Mouse (Mus musculus): ENCODE measurements at regions not wholly inside any gene's neighbourhood (a gene's known extent, or its start where the extent isn't known, plus 50 kb on each side); places are given as distances from the start of the nearest gene placed in this dataset.

- Histone ChIP-seq H3K27ac (no peak overlapping the region), H3K4me1 (no peaks in the 10 kb centered on the region), H3K9ac (no peak overlapping the region), H3K4me3 (no peak overlapping the region), H3K4me2 (no peak overlapping the region), H3K9me3 (no peaks in the 10 kb centered on the region), H3K36me3 (no peaks in the 10 kb centered on the region), H3K27me3 (no peaks in the 10 kb centered on the region)
- WGBS, result 36% methylated on average over 30 of the region's 30 CpGs
- ATAC-seq (ENCODE audit: borderline replicate concordance, extremely low read depth, low FRiP score, low TSS enrichment), result no peak
Measured at GRCm38 (mm10) chr8:26226612-26227528, 107.5 kb downstream of the Gm45692 start.

- no peak for ATAC-seq (ENCODE audit: borderline replicate concordance, extremely low read depth, low FRiP score, low TSS enrichment)
- Histone ChIP-seq H3K36me3 (no peaks in the 10 kb centered on the region), H3K27ac (no peak overlapping the region), H3K9ac (no peak overlapping the region), H3K4me1 (no peaks in the 10 kb centered on the region), H3K4me2 (no peak overlapping the region), H3K27me3 (no peaks in the 10 kb centered on the region), H3K4me3 (no peak overlapping the region), H3K9me3 (no peaks in the 10 kb centered on the region)
- WGBS, result 37% methylated on average over 5 of the region's 5 CpGs
Measured at GRCm38 (mm10) chr8:26227529-26227895, 108.2 kb downstream of the Gm45692 start.

DNA sequence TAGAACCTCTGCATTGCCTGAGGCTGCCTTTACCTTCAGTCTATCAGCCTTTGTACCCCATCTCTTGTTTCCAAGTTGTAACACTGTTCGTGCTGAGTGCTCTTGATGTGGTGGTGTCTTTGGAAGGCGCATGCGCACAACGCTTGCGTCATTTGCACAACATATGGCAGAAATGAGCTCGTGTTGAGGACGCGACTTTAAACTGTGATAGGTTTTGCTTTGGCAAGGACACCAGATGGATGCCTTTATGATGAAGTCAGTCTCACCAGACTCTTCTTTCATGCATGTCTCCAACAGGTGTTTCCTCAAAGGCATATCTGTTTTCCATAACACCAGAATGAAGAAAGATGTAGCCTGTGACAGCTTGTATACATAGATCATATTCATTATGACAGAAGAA lies 110.2 kb downstream of the Gm45692 start:
- no peaks in the 10 kb centered on the region for H3K9me3 ChIP-seq
- H3K9ac ChIP-seq, result no peak overlapping the region
- H3K27me3 ChIP-seq, result no peaks in the 10 kb centered on the region
- WGBS, result 67% methylated on average over 8 of the region's 8 CpGs
- no peaks in the 10 kb centered on the region for H3K4me1 ChIP-seq
- H3K4me2 ChIP-seq, result no peak overlapping the region
- no peaks in the 10 kb centered on the region for H3K36me3 ChIP-seq
- no peak overlapping the region for H3K4me3 ChIP-seq
- no peak for ATAC-seq (ENCODE audit: borderline replicate concordance, extremely low read depth, low FRiP score, low TSS enrichment)
- H3K27ac ChIP-seq, result no peak overlapping the region

- no peak overlapping the region for H3K4me3 ChIP-seq
- no peak overlapping the region for H3K27ac ChIP-seq
- ATAC-seq (ENCODE audit: borderline replicate concordance, extremely low read depth, low FRiP score, low TSS enrichment), result no peak
- no peaks in the 10 kb centered on the region for H3K27me3 ChIP-seq
- no peaks in the 10 kb centered on the region for H3K9me3 ChIP-seq
- H3K4me1 ChIP-seq, result no peaks in the 10 kb centered on the region
- H3K9ac ChIP-seq, result no peak overlapping the region
- WGBS, result 91% methylated on average over 2 of the region's 2 CpGs
- H3K36me3 ChIP-seq, result no peaks in the 10 kb centered on the region
- H3K4me2 ChIP-seq, result no peak overlapping the region
Measured at GRCm38 (mm10) chr8:26239075-26239474, 119.7 kb downstream of the Gm45692 start.

GRCm38 (mm10) chr8:26239604-26240003 lies 120.3 kb downstream of the Gm45692 start:
- Histone ChIP-seq H3K9ac (no peak overlapping the region), H3K4me2 (no peak overlapping the region), H3K4me3 (no peak overlapping the region), H3K27me3 (no peaks in the 10 kb centered on the region), H3K27ac (no peak overlapping the region), H3K9me3 (no peaks in the 10 kb centered on the region), H3K36me3 (no peaks in the 10 kb centered on the region), H3K4me1 (no peaks in the 10 kb centered on the region)
- no peak for ATAC-seq (ENCODE audit: borderline replicate concordance, extremely low read depth, low FRiP score, low TSS enrichment)
- 36% methylated on average over 4 of the region's 4 CpGs for WGBS

DNA sequence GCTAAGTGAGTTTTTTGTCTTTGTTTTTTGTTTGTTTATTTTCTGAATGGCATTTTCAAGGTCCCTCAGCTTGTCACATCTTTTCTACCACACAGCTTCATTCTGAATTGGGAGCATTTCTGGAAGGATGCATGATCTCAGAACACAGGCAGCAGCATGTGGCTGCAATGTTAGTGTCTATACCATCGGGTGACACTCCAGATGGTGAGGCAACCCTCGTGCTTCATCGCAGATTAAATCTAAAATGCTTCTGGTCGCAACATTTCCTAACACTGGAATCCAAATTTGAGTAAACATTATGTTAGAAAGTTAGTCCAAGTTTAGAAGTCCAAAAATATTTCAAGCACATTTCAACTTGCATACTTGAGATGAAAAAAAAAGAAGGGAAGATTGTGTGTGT lies 124.4 kb downstream of the Gm45692 start:
- Histone ChIP-seq H3K4me3 (no peak overlapping the region), H3K27me3 (no peaks in the 10 kb centered on the region), H3K4me1 (no peaks in the 10 kb centered on the region), H3K9ac (no peak overlapping the region), H3K36me3 (no peaks in the 10 kb centered on the region), H3K9me3 (no peaks in the 10 kb centered on the region), H3K4me2 (no peak overlapping the region), H3K27ac (no peak overlapping the region)
- no peak for ATAC-seq (ENCODE audit: borderline replicate concordance, extremely low read depth, low FRiP score, low TSS enrichment)
- WGBS, result 35% methylated on average over 4 of the region's 4 CpGs

DNA sequence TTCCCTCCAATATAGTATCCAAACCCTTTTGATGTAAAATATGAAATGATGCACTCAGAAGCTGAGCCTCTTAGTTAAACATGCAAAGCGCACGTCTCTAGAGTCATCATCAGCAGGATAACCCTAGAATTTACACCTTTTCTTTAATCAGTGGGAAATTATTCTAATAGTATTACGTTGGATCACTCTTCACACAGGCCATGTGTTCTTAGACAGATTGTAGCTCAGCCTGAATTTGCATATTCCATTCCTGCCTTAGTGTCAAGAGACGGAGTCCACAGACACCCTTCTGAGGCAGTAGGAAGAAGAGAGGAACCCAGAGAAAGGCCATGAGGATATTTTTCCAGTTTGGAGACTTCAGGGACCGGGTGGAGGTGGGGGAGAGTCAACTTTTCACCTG lies 125.0 kb downstream of the Gm45692 start:
- ATAC-seq (ENCODE audit: borderline replicate concordance, extremely low read depth, low FRiP score, low TSS enrichment), result no peak
- H3K4me3 ChIP-seq, result no peak overlapping the region

GRCm38 (mm10) chr8:26255191-26255669 lies 135.9 kb downstream of the Gm45692 start:
- Histone ChIP-seq H3K9ac (no peak overlapping the region), H3K9me3 (peaks cover 6% of the 10 kb centered on the region), H3K4me3 (no peak overlapping the region), H3K36me3 (no peaks in the 10 kb centered on the region), H3K4me2 (no peak overlapping the region), H3K27me3 (no peaks in the 10 kb centered on the region), H3K27ac (no peak overlapping the region), H3K4me1 (no peaks in the 10 kb centered on the region)
- WGBS, result 29% methylated on average over 6 of the region's 6 CpGs
- ATAC-seq (ENCODE audit: borderline replicate concordance, extremely low read depth, low FRiP score, low TSS enrichment), result no peak

More for the DNA sequence above, 125.0 kb downstream of the Gm45692 start:
- Histone ChIP-seq H3K36me3 (no peaks in the 10 kb centered on the region), H3K4me1 (no peaks in the 10 kb centered on the region), H3K4me2 (no peak overlapping the region), H3K27ac (no peak overlapping the region), H3K9ac (no peak overlapping the region), H3K9me3 (no peaks in the 10 kb centered on the region), H3K27me3 (no peaks in the 10 kb centered on the region)
- 73% methylated on average over 5 of the region's 5 CpGs for WGBS

DNA sequence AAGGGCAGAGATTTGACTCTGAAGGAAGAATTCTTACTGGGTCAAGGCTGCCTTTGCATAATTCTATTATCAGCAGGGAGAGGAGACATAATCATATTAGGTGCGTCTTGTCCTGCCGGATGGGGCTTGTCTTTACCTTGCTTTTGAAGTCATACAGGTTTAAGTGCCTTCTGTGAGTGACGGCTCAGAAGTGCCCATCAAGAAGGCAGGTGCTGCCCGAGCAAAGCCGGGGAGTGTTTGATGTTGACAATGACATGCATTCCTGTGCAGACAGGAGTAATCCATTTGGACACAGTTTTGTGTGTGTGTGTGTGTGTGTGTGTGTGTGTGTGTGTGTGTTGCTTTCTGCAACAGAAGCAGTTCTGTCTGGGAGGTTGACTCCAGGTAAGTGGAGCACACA lies 141.0 kb downstream of the Gm45692 start:
- ATAC-seq (ENCODE audit: borderline replicate concordance, extremely low read depth, low FRiP score, low TSS enrichment), result no peak
- 35% methylated on average over 5 of the region's 5 CpGs for WGBS
- no peaks in the 10 kb centered on the region for H3K9me3 ChIP-seq

GRCm38 (mm10) chr8:26262536-26262935 lies 143.2 kb downstream of the Gm45692 start:
- Histone ChIP-seq H3K36me3 (no peaks in the 10 kb centered on the region), H3K9ac (no peak overlapping the region), H3K27me3 (no peaks in the 10 kb centered on the region), H3K9me3 (no peaks in the 10 kb centered on the region), H3K27ac (no peak overlapping the region), H3K4me2 (no peak overlapping the region), H3K4me1 (no peaks in the 10 kb centered on the region), H3K4me3 (no peak overlapping the region)
- no peak for ATAC-seq (ENCODE audit: borderline replicate concordance, extremely low read depth, low FRiP score, low TSS enrichment)
- WGBS, result 47% methylated on average over 10 of the region's 10 CpGs

More for the DNA sequence above, 141.0 kb downstream of the Gm45692 start:
- Histone ChIP-seq H3K4me2 (no peak overlapping the region), H3K36me3 (no peaks in the 10 kb centered on the region), H3K4me1 (no peaks in the 10 kb centered on the region), H3K27ac (no peak overlapping the region), H3K9ac (no peak overlapping the region), H3K4me3 (no peak overlapping the region), H3K27me3 (no peaks in the 10 kb centered on the region)

DNA sequence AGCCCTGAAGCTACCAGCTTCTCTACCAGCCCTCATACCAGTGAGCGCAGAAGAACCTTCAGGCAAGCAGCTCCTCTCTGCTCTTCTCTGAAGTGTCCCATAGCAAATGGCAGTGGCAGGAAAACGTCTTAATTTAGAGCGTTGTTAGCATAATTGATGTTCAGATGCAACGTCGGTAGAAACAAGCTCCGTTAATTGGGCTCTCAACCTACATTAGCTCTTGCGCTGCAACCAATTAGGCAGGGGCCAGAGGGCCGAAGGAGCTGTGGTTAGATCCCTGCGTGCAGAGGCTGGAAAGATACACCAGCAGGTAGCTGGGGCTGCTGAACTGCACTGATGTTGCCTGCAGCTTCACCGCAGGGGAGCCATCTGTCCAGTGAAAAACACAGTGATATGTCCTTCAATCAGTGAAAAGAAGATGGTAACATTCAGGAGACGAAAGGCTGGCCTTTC lies 145.6 kb downstream of the Gm45692 start:
- H3K27ac ChIP-seq, result no peak overlapping the region
- no peaks in the 10 kb centered on the region for H3K9me3 ChIP-seq
- no peak overlapping the region for H3K9ac ChIP-seq
- H3K27me3 ChIP-seq, result no peaks in the 10 kb centered on the region
- no peak overlapping the region for H3K4me2 ChIP-seq
- no peaks in the 10 kb centered on the region for H3K4me1 ChIP-seq
- WGBS, result 69% methylated on average over 11 of the region's 11 CpGs
- no peaks in the 10 kb centered on the region for H3K36me3 ChIP-seq
- H3K4me3 ChIP-seq, result no peak overlapping the region
- ATAC-seq (ENCODE audit: borderline replicate concordance, extremely low read depth, low FRiP score, low TSS enrichment), result no peak

DNA sequence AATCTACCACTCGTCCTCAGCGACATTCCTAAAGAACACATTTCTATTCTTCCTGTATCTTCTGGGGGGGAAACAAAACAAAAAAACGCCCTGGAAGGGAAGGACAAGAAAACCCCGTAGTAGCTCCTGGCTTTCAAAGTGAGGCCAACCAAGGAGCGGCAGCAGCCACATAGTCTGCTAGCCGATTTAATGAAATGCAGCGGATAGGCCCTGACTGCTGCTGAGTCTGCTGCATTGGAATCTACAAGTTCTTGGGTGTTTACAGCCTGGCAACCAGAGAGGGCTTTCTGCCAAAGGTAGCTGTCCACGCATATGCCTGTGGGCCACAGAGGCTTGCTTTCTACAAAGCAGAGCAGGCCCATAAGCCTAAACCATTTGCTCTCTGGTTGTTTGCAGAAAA lies 146.0 kb downstream of the Gm45692 start:
- 48% methylated on average over 8 of the region's 8 CpGs for WGBS
- 0 out of 2 replicates have a peak, but pooled peaks have one; percentile 35 for ATAC-seq (ENCODE audit: borderline replicate concordance, extremely low read depth, low FRiP score, low TSS enrichment)
- Histone ChIP-seq H3K4me3 (no peak overlapping the region), H3K4me1 (no peaks in the 10 kb centered on the region), H3K27me3 (no peaks in the 10 kb centered on the region), H3K9ac (no peak overlapping the region), H3K36me3 (no peaks in the 10 kb centered on the region), H3K4me2 (no peak overlapping the region), H3K9me3 (no peaks in the 10 kb centered on the region), H3K27ac (no peak overlapping the region)

Measured in lung, embryonic 15.5 days (tissue).